Mouse (Mus musculus) gastrocnemius, postnatal 25 days (tissue): ENCODE results near the gene Hes2. TPM values are rescaled to one million over a fixed set of nuclear protein-coding genes. Genes with fewer than 3 reads are reported as not detected.

ENCODE experiments used
- DNase-seq: peaks from one replicate; pipeline ENCODE4 v3.0.0; 2022
- total RNA-seq, 2 experiments: library from RNA; stranded (reverse); gene quantifications; 1 replicate in 1 of 2; 2 replicates in 1 of 2; pipeline ENCODE4 v1.2.3; 2021

Gene Hes2
- total RNA-seq, 2 experiments from 2014 or later = not detected

DNA sequence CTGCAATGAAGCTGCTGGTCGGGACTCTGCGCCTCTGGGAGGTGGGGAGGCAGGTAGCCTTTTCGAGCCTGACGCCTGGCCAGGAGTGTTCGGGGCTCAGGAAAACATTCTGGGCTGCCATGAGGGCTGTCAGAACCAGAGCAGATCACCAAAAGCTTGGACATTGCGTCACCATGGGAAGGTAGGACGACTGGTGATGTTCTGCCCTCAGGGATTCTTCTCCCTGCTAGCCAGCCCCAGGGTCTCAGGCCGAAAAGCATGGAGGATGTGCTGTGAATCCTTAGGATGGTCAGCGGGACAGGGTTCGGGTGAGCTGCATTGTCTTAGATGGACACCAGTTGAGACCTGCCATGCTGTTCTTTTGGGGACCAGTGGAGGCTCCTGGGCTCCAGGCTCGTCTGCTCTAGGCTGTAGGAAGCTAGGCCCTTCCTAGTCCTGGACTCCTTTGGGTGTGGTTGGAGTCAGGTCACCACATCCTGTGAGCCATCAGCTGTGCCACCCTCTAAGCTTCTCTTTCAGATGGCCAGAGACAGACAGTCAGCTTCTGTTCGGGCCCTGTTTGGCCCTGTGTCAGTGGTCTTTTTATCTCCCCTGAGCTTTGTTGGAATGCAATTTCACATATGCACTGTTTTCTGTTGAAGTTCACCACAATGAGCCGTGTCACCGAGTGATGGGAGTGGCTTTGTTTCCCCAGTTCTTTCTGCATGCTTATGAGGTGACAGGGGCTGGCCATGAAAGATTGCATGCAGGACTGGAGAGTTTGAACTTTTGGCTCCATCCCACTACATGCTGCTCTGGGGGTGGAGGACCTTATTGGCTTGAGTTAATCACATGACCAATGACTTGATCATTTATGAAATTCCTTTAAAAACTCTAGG is 27.8 kb downstream of the Hes2 start:
- DNase-seq = no peak

DNA sequence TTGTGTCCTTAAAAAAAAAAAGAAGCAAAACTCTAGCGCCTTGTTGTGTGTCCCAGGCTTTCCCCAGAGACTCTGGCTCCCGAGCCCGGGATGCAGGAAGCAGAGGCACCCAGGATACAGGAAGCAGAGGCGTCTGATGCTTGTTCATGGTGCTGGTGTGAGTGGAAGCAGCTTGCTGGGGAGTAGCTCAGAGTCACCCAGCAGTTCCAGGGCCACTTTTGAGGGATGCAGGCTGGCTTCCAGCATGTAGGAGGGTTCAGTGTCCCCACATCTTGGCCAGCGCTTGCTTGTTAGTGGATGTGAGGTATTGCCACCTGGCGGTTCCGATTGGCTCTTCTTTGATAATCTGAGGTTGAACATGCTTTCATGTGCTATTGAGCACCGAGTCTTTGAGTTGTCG is 28.5 kb downstream of the Hes2 start:
- DNase-seq = no peak

DNA sequence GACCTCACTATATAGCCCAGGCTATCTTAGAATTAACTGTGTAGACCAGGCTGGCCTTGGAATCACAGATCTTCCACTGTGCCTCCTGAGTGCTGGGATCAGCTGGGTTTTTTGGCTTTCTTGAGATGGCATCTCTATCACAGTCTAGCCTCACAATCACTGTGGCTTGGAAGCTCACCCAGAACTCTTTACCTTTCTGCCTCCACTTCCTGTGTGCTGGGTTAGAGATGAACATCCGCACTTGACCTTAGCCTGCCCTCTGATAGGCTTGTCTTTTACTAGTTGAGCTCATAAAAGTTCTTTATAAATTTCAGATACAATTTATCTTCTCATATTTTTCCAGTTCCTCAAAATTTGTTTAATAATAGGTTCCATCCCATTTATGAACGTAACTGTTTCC is 30.0 kb downstream of the Hes2 start:
- no peak for DNase-seq

DNA sequence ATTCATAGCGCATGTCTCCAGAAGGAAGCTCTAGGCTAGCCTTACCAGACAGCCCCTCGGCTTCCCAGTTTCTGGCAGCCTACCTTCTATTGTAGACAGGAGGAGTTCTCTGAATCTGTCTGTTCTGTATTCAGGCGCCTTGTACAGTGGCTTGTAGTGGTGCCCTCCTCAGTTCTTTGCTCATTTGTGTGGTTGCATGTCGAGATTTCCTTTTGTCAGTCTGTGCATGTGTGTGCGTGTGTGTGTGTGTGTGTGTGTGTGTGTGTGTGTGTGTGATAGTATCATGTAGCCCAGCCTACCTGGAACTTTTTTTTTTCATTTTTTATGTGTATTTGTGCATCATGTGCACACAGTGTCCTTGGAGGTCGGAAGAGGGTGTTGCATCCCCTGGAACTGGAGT is 30.4 kb downstream of the Hes2 start:
- DNase-seq = no peak

DNA sequence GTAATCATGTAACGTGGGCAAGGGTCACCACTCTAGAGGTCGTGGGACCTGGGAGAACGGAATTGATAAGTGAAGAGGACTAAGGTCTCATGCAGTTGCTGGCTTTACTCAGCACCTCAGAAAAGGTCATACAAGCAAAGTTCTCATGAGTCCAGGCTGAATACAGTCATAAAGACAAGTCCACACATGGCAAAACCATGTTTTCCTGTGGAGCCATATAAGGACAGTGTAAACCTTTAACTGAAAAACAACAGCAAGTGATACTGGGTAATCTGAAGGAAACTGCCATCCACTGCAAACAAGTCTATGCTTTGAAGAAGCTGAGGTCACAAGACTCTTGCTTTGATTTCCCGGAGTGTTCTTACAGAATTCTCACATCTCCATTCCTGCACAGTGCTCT is 31.0 kb downstream of the Hes2 start:
- no peak for DNase-seq

DNA sequence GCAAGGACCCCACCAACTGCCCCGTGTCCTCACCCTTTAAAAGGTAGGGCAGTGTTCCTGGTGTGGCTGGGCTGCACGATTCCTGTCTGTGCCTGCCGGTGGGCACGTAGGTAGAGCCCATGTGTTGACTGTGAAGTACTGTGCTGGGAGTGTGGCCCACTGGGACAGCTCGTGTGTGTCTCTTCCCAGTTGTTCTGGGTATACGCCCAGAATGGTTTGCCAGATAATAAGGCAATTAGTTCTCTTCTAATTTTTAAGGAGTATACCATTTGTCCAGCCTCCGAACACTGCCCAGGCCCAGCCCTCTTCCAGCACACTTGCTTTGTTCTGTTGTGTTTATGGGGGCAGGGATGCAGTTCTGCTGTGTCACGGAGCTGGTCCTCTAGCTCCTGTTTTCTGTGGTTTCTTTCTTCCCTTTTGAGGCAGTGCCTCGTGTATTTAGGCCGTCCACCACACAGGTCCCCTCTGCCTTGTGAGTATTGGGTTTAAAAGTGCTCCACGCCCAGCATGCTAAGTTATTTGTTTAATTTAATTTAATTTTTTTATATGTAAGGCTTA is 31.5 kb downstream of the Hes2 start:
- DNase-seq = no peak

DNA sequence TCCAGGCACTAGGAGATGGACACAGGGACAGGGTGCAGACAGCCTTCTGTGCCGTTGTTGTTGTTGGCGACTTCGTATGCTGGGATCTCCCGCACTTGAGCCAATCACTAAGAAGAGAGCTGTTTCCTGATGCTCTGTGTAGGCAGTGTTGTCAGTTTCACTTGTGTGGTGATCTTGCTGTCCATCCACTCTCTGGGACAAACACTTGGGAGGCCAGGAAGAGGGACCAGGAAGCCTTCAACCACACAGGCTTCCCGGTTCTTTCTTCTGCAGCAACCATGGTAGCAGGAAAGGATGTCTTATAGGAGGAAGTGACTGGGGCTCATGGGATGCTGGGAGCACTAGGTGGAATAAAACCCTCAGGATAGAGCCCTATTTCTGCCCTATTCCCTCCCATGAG is 32.0 kb downstream of the Hes2 start:
- no peak for DNase-seq

DNA sequence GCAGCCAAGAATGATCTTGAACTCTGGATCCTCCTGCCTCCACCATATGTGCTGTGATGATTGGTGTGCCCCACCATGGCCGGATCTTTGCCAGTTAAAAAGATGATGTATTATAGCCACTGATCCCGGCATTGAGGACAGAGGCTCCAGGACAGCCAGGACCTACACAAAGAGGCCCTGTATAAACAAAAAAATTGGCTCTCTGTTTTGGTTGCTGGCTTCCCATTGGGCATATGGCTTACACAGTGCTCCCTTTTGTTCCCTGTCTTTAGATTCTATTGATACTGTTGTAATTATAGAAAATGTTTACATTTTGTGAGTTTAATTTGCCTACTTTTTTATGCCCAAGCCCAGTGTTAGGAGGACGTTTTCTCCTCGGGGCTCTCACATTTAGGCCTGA is 33.9 kb downstream of the Hes2 start:
- no peak for DNase-seq

DNA sequence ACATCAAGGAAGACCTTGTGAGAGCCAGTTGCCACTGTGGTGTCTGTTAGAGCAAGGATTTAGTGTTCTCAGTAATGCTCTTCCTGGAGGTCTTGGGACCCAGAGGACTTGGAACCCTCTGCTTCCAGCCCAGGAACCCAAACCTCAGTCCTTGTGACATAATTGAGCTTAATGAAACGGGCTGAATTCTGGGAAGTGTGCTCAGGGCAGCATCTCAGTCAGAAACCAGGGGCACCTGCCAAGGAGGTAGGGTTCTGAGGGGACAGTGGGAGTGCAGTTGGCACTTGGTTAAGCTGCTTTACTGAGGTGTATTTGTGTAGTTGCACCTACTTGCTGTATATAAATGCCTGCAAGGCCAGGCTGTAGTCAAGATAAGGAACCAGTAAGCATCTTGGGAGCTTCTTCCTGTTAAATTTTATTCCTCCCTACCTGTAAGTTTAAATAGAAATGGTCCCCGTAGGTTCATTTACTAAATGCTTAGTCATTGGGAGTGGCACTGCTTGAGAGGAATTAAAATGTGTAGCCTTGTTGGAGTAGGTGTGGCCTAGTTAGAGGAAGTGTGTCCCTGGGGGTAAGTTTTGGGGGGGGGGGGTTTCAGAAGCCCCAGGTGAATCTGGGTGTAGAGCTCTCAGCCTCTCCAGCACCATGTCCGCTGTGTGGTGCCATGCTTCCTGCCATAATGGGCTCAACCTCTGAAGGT is 36.0 kb downstream of the Hes2 start:
- no peak for DNase-seq

DNA sequence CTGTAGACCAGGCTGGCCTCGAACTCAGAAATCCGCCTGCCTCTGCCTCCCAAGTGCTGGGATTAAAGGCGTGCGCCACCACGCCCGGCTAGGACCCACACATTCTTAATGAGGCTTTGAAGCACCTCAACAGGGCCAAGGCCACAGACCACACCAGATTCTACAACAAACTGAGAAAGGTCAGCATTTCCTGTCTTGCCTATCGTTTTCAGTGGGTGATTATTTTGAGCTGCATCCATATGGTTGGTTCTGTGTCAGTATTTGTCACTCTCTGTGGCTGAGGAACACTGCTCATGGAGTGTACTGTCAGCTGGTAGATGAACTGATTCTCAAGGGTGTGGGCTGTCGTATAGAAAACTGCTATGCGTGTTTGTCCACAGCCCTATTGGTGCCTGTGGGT is 37.6 kb downstream of the Hes2 start:
- no peak for DNase-seq

DNA sequence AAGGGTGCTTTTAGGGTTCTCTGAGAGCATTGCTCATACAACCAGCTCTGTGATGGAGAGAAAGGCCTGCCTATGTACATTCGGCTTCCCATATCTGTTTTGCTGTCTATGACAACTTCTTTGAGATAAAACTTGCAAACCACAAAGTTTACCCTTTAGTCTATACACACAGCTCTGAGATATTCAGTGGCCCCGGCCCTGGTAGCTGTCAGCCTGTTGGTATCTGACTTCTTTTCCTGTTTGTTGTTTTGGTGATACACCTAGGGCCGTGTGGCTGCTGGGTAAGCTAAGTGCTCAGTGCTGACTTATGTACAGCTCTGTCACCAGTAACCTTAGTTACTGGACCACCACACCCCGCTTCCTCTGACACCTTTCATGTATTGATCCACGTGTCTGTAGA is 38.9 kb downstream of the Hes2 start:
- DNase-seq = no peak

DNA sequence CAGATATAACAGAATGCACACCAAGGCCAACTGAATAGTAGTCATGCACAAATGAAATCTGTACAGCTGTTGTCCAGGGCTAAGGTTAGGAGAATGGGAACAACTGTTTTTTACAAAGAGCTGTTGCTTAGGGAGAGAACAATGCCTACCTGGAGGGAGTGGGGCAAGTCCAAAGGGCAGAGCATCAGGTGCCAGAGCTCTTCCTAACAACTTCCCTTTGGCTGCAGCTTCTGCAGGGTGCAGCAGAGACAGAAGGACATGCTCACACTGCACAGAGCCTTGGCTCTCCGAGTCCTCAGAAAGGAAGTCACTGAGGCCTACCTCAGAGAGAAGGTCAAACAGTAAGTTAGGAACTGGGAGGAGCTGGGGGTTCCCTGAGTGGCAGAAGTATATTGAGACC is 41.0 kb downstream of the Hes2 start:
- no peak for DNase-seq

DNA sequence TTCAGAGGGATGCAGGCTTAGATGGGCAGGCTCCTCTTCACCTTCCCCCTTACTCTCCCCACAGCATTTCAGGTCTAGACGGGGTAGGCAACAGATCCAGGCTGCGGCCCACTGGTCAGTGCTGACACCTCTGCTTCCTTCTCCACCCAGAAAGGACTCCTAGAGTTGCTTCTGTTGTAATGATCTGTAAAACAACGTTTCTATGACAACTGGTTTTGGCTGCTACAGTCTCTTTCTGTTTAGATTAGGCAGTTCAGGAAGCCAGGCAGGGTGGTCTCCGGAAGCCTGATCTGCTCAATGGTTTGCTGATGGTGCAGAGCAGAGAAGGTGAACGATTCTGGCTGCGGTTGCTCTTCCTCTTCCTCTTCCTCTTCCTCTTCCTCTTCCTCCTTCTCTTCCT is 42.8 kb downstream of the Hes2 start:
- DNase-seq = no peak

DNA sequence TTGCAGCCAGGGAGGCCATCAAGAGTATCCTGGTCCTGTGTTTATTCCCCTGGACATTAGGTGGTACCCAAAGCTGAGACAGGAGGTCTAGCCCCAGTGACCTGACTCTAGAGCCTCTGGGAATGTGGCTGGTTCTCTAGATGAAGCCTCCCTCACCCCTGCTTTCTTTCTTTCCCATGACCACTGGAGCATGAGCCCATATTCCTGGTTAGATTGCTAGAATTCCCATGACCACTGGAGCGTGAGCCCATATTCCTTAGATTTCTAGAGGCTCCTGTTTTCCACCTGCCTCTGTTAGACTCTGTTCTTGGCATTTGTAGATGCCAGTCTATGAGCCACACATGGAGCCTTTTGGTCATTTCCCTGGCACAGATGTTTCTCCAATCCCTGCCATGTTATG is 43.8 kb downstream of the Hes2 start:
- no peak for DNase-seq

DNA sequence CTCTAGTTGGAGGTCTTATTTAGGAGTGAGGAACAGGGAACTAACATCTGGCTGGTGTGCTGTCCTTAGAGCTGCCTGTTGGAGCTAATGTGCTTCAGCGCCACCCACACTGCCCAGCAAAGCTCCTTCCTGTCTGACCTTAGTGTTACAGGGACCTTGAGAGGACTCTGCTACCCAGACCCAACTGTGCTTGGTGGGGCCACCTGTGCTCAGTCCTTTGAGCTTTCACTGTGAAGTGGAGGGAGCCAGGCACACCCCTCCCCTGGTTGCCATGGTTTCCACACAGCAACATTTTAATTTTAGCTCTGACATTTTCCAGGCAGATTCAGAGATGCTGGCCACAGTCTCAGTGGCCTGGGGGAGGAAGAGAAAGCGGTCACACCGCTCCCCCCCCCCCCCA is 44.2 kb downstream of the Hes2 start:
- DNase-seq = no peak

DNA sequence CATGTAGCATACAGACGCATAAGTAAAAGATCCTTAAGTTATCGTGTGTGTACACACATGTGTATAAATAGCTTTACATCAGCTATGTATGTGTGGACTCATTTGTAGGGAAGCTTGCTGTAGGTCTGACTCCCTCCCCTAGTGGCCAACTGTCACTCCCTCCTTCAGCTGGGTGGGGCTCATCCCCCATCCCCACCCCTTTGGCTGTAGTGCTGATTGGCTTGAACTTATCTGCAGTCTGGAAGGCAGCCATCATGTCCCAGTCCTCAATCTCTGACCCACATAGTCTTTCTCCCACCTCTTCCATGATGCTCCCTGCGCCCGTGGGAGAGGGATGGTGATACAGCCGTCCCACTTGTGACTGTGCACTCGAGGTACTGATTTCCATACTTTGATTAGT is 46.0 kb downstream of the Hes2 start:
- DNase-seq = no peak

DNA sequence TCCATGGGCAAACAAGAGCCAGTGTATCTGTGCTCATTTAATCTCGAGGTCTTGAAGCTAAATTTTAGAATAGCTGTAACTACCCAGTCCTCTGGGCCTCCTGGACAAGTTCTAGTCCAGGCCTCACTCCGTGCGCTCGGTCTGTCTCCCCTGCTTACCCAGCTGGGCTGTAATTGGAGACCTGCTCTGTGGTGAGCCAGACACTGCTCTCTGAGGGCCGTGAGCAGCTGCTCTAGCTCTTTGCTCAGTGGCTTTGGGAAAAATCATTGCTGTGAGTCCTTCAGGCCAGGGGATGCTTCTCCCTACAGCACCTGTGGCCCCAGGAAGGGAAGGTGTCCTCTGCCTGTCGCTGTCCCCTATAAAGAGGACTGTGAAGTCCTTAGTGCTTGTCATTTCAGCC is 47.5 kb downstream of the Hes2 start:
- no peak for DNase-seq

DNA sequence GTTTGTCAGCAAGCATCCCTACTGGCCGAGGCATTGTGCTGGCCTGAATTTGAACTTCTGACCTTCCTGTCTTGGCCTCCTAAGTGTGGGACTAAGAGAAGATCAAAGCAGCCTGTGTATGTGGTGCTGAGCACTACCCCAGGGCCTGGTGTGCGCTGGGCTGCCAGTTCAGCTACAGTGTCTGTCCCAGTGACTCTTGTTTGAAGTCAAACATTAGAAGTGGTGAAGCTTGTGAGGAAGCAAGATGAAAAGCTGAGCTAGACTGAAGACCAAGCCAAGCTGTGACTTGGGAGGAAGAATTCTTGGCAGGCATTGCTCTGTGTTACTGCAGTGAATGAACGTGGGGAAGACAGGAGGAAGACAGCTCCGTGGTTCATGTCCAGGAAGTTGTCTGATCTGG is 51.0 kb downstream of the Hes2 start:
- no peak for DNase-seq

Other genes starting within 250 kb of the Hes2 start
- 10 to 100 TPM; 59.3 to 68.8 TPM for gene Dnajc11, start 225.2 kb upstream of the Hes2 start, total RNA-seq
- gene Thap3, start 169.9 kb upstream of the Hes2 start, total RNA-seq = 10 to 100 TPM; 27.5 to 29.3 TPM
- 1 to 10 TPM; 2.8 to 3.4 TPM for gene Phf13, start 162.6 kb upstream of the Hes2 start, total RNA-seq
- 10 to 100 TPM; 56.9 to 66.5 TPM for gene Klhl21, start 150.1 kb upstream of the Hes2 start, total RNA-seq
- 1 to 10 TPM; 2.5 TPM for gene Zbtb48, start 131.2 kb upstream of the Hes2 start, total RNA-seq
- under 1 TPM; 0.84 to 0.86 TPM for gene Tas1r1, start 120.3 kb upstream of the Hes2 start, total RNA-seq
- 1 to 10 TPM; 9.6 TPM for gene Nol9, start 119.5 kb upstream of the Hes2 start, total RNA-seq
- gene Plekhg5, start 86.4 kb upstream of the Hes2 start, total RNA-seq = 1 to 10 TPM; 5.0 to 6.5 TPM
- 1 to 10 TPM; 1.2 TPM for gene Tnfrsf25, start 42.9 kb upstream of the Hes2 start, total RNA-seq
- under 1 TPM; 0.23 to 0.38 TPM for gene Espn, start 6.5 kb upstream of the Hes2 start, total RNA-seq
- gene Acot7, start 19.3 kb downstream of the Hes2 start, total RNA-seq = 10 to 100 TPM; 15.4 to 19.1 TPM
- gene Gpr153, start 115.4 kb downstream of the Hes2 start, total RNA-seq = 10 to 100 TPM in 1 of 2 experiments, 1 to 10 TPM in 1; 9.9 to 11.0 TPM
- gene Hes3, start 132.8 kb downstream of the Hes2 start, total RNA-seq = not detected
- 10 to 100 TPM; 16.5 to 16.8 TPM for gene Icmt, start 138.4 kb downstream of the Hes2 start, total RNA-seq
- not detected for gene Rnf207, start 160.1 kb downstream of the Hes2 start, total RNA-seq
- 100 to 1,000 TPM; 194 to 222 TPM for gene Rpl22, start 166.9 kb downstream of the Hes2 start, total RNA-seq
- under 1 TPM; 0.03 to 0.08 TPM for gene Chd5, start 179.8 kb downstream of the Hes2 start, total RNA-seq